Mouse (Mus musculus): ENCODE results near the gene Sox4. TPM values are rescaled to one million over a fixed set of nuclear protein-coding genes. Genes with fewer than 3 reads are reported as not detected.

Gene Sox4
- polyA plus RNA-seq, 1 experiment from 2014 or later = 239 TPM

- no peaks in the 10 kb centered on the region for H3K9me3 ChIP-seq
- H3K4me1 ChIP-seq (replicated peaks) = peaks cover 22% of the 10 kb centered on the region
- no peak overlapping the region for H3K4me2 ChIP-seq (replicated peaks)
- no peaks in the 10 kb centered on the region for H3K27me3 ChIP-seq
- no peak overlapping the region for H3K4me3 ChIP-seq (replicated peaks)
- peak; percentile 61; the same call in 1 of the 2 replicates for ATAC-seq
- H3K9ac ChIP-seq (replicated peaks) = no peak overlapping the region
- peaks cover 7% of the 10 kb centered on the region; the same call in 1 of the 2 replicates for H3K36me3 ChIP-seq
- peak overlapping the region; percentile 44; the same call in 1 of the 2 replicates for H3K27ac ChIP-seq
- 8% methylated on average over 4 of the region's 4 CpGs for WGBS
Observed at GRCm38 (mm10) chr13:28941983-28942630, 11.4 kb downstream of the Sox4 start.

GRCm38 (mm10) chr13:28933375-28933774, 20.1 kb downstream of the Sox4 start:
- Histone ChIP-seq H3K9ac (replicated peaks) (no peak overlapping the region), H3K4me2 (replicated peaks) (no peak overlapping the region), H3K9me3 (no peaks in the 10 kb centered on the region), H3K27me3 (no peaks in the 10 kb centered on the region), H3K4me1 (replicated peaks) (no peaks in the 10 kb centered on the region; the same call in 1 of the 2 replicates), H3K27ac (no peak overlapping the region), H3K4me3 (replicated peaks) (no peak overlapping the region), H3K36me3 (no peaks in the 10 kb centered on the region)
- WGBS = 76% methylated on average over 8 of the region's 8 CpGs
- ATAC-seq = no peak

GRCm38 (mm10) chr13:28931776-28932175, 21.7 kb downstream of the Sox4 start:
- Histone ChIP-seq H3K9me3 (no peaks in the 10 kb centered on the region), H3K4me1 (replicated peaks) (no peaks in the 10 kb centered on the region; the same call in 1 of the 2 replicates), H3K36me3 (no peaks in the 10 kb centered on the region), H3K27ac (no peak overlapping the region), H3K4me3 (replicated peaks) (no peak overlapping the region), H3K27me3 (no peaks in the 10 kb centered on the region), H3K4me2 (replicated peaks) (no peak overlapping the region), H3K9ac (replicated peaks) (no peak overlapping the region)
- WGBS = 36% methylated on average over 3 of the region's 3 CpGs
- no peak for ATAC-seq

GRCm38 (mm10) chr13:28931266-28931665, 22.2 kb downstream of the Sox4 start:
- H3K4me1 ChIP-seq (replicated peaks) = no peaks in the 10 kb centered on the region; the same call in 1 of the 2 replicates
- no peak overlapping the region for H3K4me3 ChIP-seq (replicated peaks)
- ATAC-seq = no peak
- H3K27me3 ChIP-seq = no peaks in the 10 kb centered on the region
- no peaks in the 10 kb centered on the region for H3K9me3 ChIP-seq
- H3K36me3 ChIP-seq = no peaks in the 10 kb centered on the region
- no peak overlapping the region for H3K4me2 ChIP-seq (replicated peaks)
- no peak overlapping the region for H3K9ac ChIP-seq (replicated peaks)
- no peak overlapping the region for H3K27ac ChIP-seq
- whole genome bisulfite sequencing = 81% methylated on average over 3 of the region's 3 CpGs

GRCm38 (mm10) chr13:28930364-28930763, 23.1 kb downstream of the Sox4 start:
- ATAC-seq = 0 out of 2 replicates have a peak, but pooled peaks have one; percentile 27
- Histone ChIP-seq H3K27me3 (no peaks in the 10 kb centered on the region), H3K36me3 (no peaks in the 10 kb centered on the region), H3K9ac (replicated peaks) (no peak overlapping the region), H3K9me3 (no peaks in the 10 kb centered on the region), H3K4me3 (replicated peaks) (no peak overlapping the region), H3K4me2 (replicated peaks) (no peak overlapping the region), H3K4me1 (replicated peaks) (no peaks in the 10 kb centered on the region; the same call in 1 of the 2 replicates), H3K27ac (no peak overlapping the region)
- 69% methylated on average over 4 of the region's 4 CpGs for WGBS

- no peaks in the 10 kb centered on the region for H3K36me3 ChIP-seq
- WGBS = 35% methylated on average over 3 of the region's 3 CpGs
- H3K4me2 ChIP-seq (replicated peaks) = no peak overlapping the region
- H3K4me3 ChIP-seq (replicated peaks) = no peak overlapping the region
- no peak overlapping the region for H3K27ac ChIP-seq
- H3K9ac ChIP-seq (replicated peaks) = no peak overlapping the region
- H3K27me3 ChIP-seq = no peaks in the 10 kb centered on the region
- no peaks in the 10 kb centered on the region for H3K9me3 ChIP-seq
- no peak for ATAC-seq
- H3K4me1 ChIP-seq (replicated peaks) = no peaks in the 10 kb centered on the region; the same call in 1 of the 2 replicates
Observed at GRCm38 (mm10) chr13:28929936-28930335, 23.6 kb downstream of the Sox4 start.

- 96% methylated on average over 3 of the region's 3 CpGs for WGBS
- H3K36me3 ChIP-seq = no peaks in the 10 kb centered on the region
- H3K27me3 ChIP-seq = no peaks in the 10 kb centered on the region
- no peaks in the 10 kb centered on the region for H3K4me1 ChIP-seq (replicated peaks)
- H3K9ac ChIP-seq (replicated peaks) = no peak overlapping the region
- H3K4me2 ChIP-seq (replicated peaks) = no peak overlapping the region
- H3K9me3 ChIP-seq = no peaks in the 10 kb centered on the region
- H3K4me3 ChIP-seq (replicated peaks) = no peak overlapping the region
- no peak overlapping the region for H3K27ac ChIP-seq
- ATAC-seq = no peak
Observed at GRCm38 (mm10) chr13:28923136-28923535, 30.4 kb downstream of the Sox4 start.

- H3K9ac ChIP-seq (replicated peaks) = no peak overlapping the region
- H3K9me3 ChIP-seq = no peaks in the 10 kb centered on the region
- H3K36me3 ChIP-seq = no peaks in the 10 kb centered on the region
- ATAC-seq = no peak
- H3K4me2 ChIP-seq (replicated peaks) = no peak overlapping the region
- no peak overlapping the region for H3K4me3 ChIP-seq (replicated peaks)
- no peak overlapping the region for H3K27ac ChIP-seq
- no peaks in the 10 kb centered on the region for H3K27me3 ChIP-seq
- H3K4me1 ChIP-seq (replicated peaks) = no peaks in the 10 kb centered on the region
- 89% methylated on average over 10 of the region's 10 CpGs for WGBS
Observed at GRCm38 (mm10) chr13:28917379-28918250, 35.9 kb downstream of the Sox4 start.

- Histone ChIP-seq H3K36me3 (no peaks in the 10 kb centered on the region), H3K9me3 (no peaks in the 10 kb centered on the region), H3K27me3 (no peaks in the 10 kb centered on the region), H3K4me2 (replicated peaks) (no peak overlapping the region), H3K9ac (replicated peaks) (no peak overlapping the region), H3K4me3 (replicated peaks) (no peak overlapping the region), H3K4me1 (replicated peaks) (no peaks in the 10 kb centered on the region), H3K27ac (no peak overlapping the region)
- WGBS = 80% methylated on average over 6 of the region's 6 CpGs
- ATAC-seq = no peak
Observed at GRCm38 (mm10) chr13:28913656-28914055, 39.9 kb downstream of the Sox4 start.

- no peaks in the 10 kb centered on the region for H3K4me1 ChIP-seq (replicated peaks)
- no peak overlapping the region for H3K27ac ChIP-seq
- H3K4me2 ChIP-seq (replicated peaks) = no peak overlapping the region
- ATAC-seq = no peak
- no peaks in the 10 kb centered on the region for H3K9me3 ChIP-seq
- H3K27me3 ChIP-seq = no peaks in the 10 kb centered on the region
- H3K36me3 ChIP-seq = no peaks in the 10 kb centered on the region
- WGBS = 93% methylated on average over 10 of the region's 10 CpGs
- H3K4me3 ChIP-seq (replicated peaks) = no peak overlapping the region
- H3K9ac ChIP-seq (replicated peaks) = no peak overlapping the region
Observed at GRCm38 (mm10) chr13:28906981-28907380, 46.5 kb downstream of the Sox4 start.
